Comparison of ENCODE assay signal across 20 mouse cellular contexts in the genomic region with DNA sequence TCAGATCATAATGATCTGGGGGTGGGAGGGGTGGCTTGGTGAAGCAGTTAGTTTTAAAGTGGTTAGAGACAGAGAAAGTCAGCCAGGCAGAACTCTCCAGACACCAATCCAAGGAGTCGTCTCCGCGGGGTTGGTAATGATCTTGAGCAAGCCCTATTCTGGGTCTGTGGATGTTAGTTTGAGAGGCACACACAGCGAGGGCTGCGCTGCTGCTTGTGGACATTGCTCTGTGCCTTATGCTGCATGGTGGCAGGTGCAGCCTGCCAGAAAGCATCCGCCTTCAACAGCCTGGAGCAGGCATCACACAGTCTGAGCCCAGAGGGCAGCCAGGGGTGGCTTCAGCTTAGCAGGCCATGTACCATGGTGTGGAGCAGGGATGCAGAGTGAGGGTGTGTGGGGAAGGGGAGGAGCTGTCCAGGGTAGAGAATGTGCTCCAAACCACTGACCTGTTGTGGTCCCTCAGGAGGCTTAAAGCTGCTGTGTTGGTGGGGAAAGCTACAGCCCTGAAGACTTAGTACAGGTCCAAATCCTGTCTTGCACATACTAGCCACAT. TPM values are rescaled to one million over a fixed set of nuclear protein-coding genes. Genes with fewer than 3 reads are reported as not detected.
DNase-seq lines count a peak whose midpoint lies in the region; ATAC-seq and TF ChIP-seq lines count a peak whose summit lies in the region.
"Had no signal": no experiment of that assay in that cellular context is flagged by ENCODE, and none has a peak within 500 bp of the region (broad histone marks: within the 10 kb centered on the region; RNA-seq: fewer than 3 reads in every experiment).

No protein-coding gene starts in this region.

- 78% methylated on average over 6 of the region's 6 CpGs for WGBS in heart, embryonic 12.5 days
- 83% methylated on average over 6 of the region's 6 CpGs for WGBS in heart, adult 2 months
- 76% methylated on average over 6 of the region's 6 CpGs for WGBS in limb, embryonic 12.5 days
- WGBS in limb, embryonic 10.5 days: 81% methylated on average over 6 of the region's 6 CpGs
- WGBS in neural tube, embryonic 12.5 days: 66% methylated on average over 6 of the region's 6 CpGs

- H3K4me3 ChIP-seq in heart, embryonic 12.5 days: no peak overlapping the region
- no peak overlapping the region for H3K4me3 ChIP-seq in heart, adult 2 months
- no peak overlapping the region for H3K4me3 ChIP-seq in limb, embryonic 12.5 days (replicated peaks)
- H3K4me3 ChIP-seq in limb, embryonic 10.5 days: no peak overlapping the region
- H3K4me3 ChIP-seq in neural tube, embryonic 12.5 days: no peak overlapping the region
- H3K4me3 ChIP-seq: embryonic facial prominence, embryonic 15.5 days; liver, embryonic 12.5 days; midbrain, embryonic 15.5 days had no signal

- TF ChIP-seq POLR2A in heart, adult 2 months (IDR thresholded peaks at IDR 0.05; ENCODE audit: insufficient read depth, low read depth, low read length): no peak

- peak; percentile 27; the same call in 1 of the 2 replicates for ATAC-seq in heart, embryonic 12.5 days (ENCODE audit: insufficient number of reproducible peaks, low FRiP score)
- no peak for ATAC-seq in limb, embryonic 12.5 days (ENCODE audit: insufficient number of reproducible peaks, insufficient read depth, low FRiP score, low TSS enrichment, low read depth)
- ATAC-seq in neural tube, embryonic 12.5 days (ENCODE audit: low FRiP score, low read depth): no peak
- ATAC-seq: liver, embryonic 12.5 days; midbrain, embryonic 15.5 days; Patski had no signal

- no peak for DNase-seq in heart, adult 2 months
- no peak for DNase-seq in limb, embryonic 10.5 days (ENCODE audit: low spot score)
- peak; percentile 43 for DNase-seq in ZHBTc4 (ENCODE audit: low read depth, low spot score)
- DNase-seq in lung, postnatal 4 days: no peak
- no peak for DNase-seq in layer of hippocampus, adult 9-10 months (ENCODE audit: low spot score)
- DNase-seq: cerebellum, adult 9-10 months; gastrocnemius, postnatal 25 days; heart, postnatal 10 days; kidney, postnatal 36 days; lung, embryonic 14.5 days; right cerebral cortex, postnatal 4 days; thymus, adult 18-20 months had no signal

- H3K4me2 ChIP-seq in heart, embryonic 12.5 days: no peak overlapping the region
- no peak overlapping the region for H3K4me2 ChIP-seq in limb, embryonic 12.5 days
- no peak overlapping the region for H3K4me2 ChIP-seq in neural tube, embryonic 12.5 days (replicated peaks)
- H3K4me2 ChIP-seq: embryonic facial prominence, embryonic 15.5 days; liver, embryonic 12.5 days; lung, embryonic 14.5 days; midbrain, embryonic 15.5 days had no signal

- no peak for TF ChIP-seq CTCF in heart, adult 2 months (IDR thresholded peaks at IDR 0.05)

- H3K9me3 ChIP-seq in heart, embryonic 12.5 days (replicated peaks): no peaks in the 10 kb centered on the region
- H3K9me3 ChIP-seq in limb, embryonic 12.5 days: no peaks in the 10 kb centered on the region
- H3K9me3 ChIP-seq in limb, embryonic 10.5 days (replicated peaks): no peaks in the 10 kb centered on the region
- H3K9me3 ChIP-seq in neural tube, embryonic 12.5 days: no peaks in the 10 kb centered on the region
- H3K9me3 ChIP-seq: embryonic facial prominence, embryonic 15.5 days; liver, embryonic 12.5 days; midbrain, embryonic 15.5 days had no signal

- intact Hi-C loops in heart, adult 2 months (cut with DNase I): no loop called here

- no peak overlapping the region for H3K9ac ChIP-seq in heart, embryonic 12.5 days
- H3K9ac ChIP-seq in heart, adult 2 months (ENCODE audit: low read depth, low read length): no peak overlapping the region
- 0 out of 2 replicates have a peak overlapping the region, but pooled peaks have one; percentile 14 for H3K9ac ChIP-seq in limb, embryonic 12.5 days (replicated peaks)
- H3K9ac ChIP-seq in neural tube, embryonic 12.5 days: no peak overlapping the region
- H3K9ac ChIP-seq: embryonic facial prominence, embryonic 15.5 days; liver, embryonic 12.5 days; lung, embryonic 14.5 days; midbrain, embryonic 15.5 days had no signal

- H3K4me1 ChIP-seq in heart, embryonic 12.5 days (replicated peaks): 0 out of 2 replicates have a peak, but pooled peaks cover 6% of the 10 kb centered on the region
- no peaks in the 10 kb centered on the region for H3K4me1 ChIP-seq in heart, adult 2 months (ENCODE audit: control insufficient read depth, insufficient read depth, low read length)
- H3K4me1 ChIP-seq in limb, embryonic 12.5 days (replicated peaks): no peaks in the 10 kb centered on the region
- H3K4me1 ChIP-seq in limb, embryonic 10.5 days: peaks cover 6% of the 10 kb centered on the region
- peaks cover 7% of the 10 kb centered on the region; the same call in 1 of the 2 replicates for H3K4me1 ChIP-seq in neural tube, embryonic 12.5 days
- H3K4me1 ChIP-seq: embryonic facial prominence, embryonic 15.5 days; liver, embryonic 12.5 days had no signal

- no peaks in the 10 kb centered on the region for H3K36me3 ChIP-seq in heart, embryonic 12.5 days
- H3K36me3 ChIP-seq in heart, adult 2 months (ENCODE audit: control insufficient read depth, insufficient read depth, low read length): no peaks in the 10 kb centered on the region
- no peaks in the 10 kb centered on the region for H3K36me3 ChIP-seq in limb, embryonic 12.5 days
- no peaks in the 10 kb centered on the region for H3K36me3 ChIP-seq in limb, embryonic 10.5 days
- no peaks in the 10 kb centered on the region for H3K36me3 ChIP-seq in neural tube, embryonic 12.5 days
- H3K36me3 ChIP-seq: embryonic facial prominence, embryonic 15.5 days; liver, embryonic 12.5 days; midbrain, embryonic 15.5 days had no signal

- no peak overlapping the region for H3K27ac ChIP-seq in heart, embryonic 12.5 days (ENCODE audit: poor library complexity, severe bottlenecking)
- H3K27ac ChIP-seq in heart, adult 2 months: no peak overlapping the region
- H3K27ac ChIP-seq in limb, embryonic 12.5 days: no peak overlapping the region
- H3K27ac ChIP-seq in limb, embryonic 10.5 days: no peak overlapping the region
- peak overlapping the region; percentile 62; the same call in 1 of the 2 replicates for H3K27ac ChIP-seq in neural tube, embryonic 12.5 days
- H3K27ac ChIP-seq: embryonic facial prominence, embryonic 15.5 days; liver, embryonic 12.5 days; midbrain, embryonic 15.5 days had no signal

- no peaks in the 10 kb centered on the region; the same call in 1 of the 2 replicates for H3K27me3 ChIP-seq in heart, embryonic 12.5 days (replicated peaks)
- no peaks in the 10 kb centered on the region for H3K27me3 ChIP-seq in heart, adult 2 months (ENCODE audit: control insufficient read depth, insufficient read depth, low read length)
- peaks cover 26% of the 10 kb centered on the region for H3K27me3 ChIP-seq in limb, embryonic 12.5 days
- 0 out of 2 replicates have a peak, but pooled peaks cover 11% of the 10 kb centered on the region for H3K27me3 ChIP-seq in limb, embryonic 10.5 days (ENCODE audit: low read depth, poor library complexity, severe bottlenecking)
- no peaks in the 10 kb centered on the region; the same call in 1 of the 2 replicates for H3K27me3 ChIP-seq in neural tube, embryonic 12.5 days (replicated peaks)
- H3K27me3 ChIP-seq: CH12.LX; embryonic facial prominence, embryonic 15.5 days; liver, embryonic 12.5 days had no signal

- no peaks in the 10 kb centered on the region for H3K79me2 ChIP-seq in heart, adult 2 months (replicated peaks; ENCODE audit: control insufficient read depth, insufficient read depth, low read length)

- TF ChIP-seq EP300 in heart, adult 2 months (IDR thresholded peaks at IDR 0.05; ENCODE audit: insufficient read depth, low read depth, low read length): no peak

RNA-seq across cellular contexts. Expression of a gene that starts 53.0 kb away (rescaled TPM):
- 14.7 and 15.0 TPM in 2 replicates for polyA plus RNA-seq in heart, embryonic 12.5 days (2016; fragmentation: Nextera tagmentation; extraction: Ambion mirVana)
- 10 to 100 TPM; 16.7 to 18.4 TPM for total RNA-seq in heart, adult 2 months (2021)
- 4.5 and 9.6 TPM in 2 replicates for polyA plus RNA-seq in heart, adult 2 months (2012; rRNA removed)
- polyA plus RNA-seq in limb, embryonic 12.5 days (2016; fragmentation: Nextera tagmentation; extraction: Ambion mirVana): 29.2 and 30.5 TPM in 2 replicates
- 23.5 and 27.1 TPM in 2 replicates for polyA plus RNA-seq in limb, embryonic 10.5 days (2016; fragmentation: Nextera tagmentation; extraction: Ambion mirVana)
- 25.2 and 29.2 TPM in 2 replicates for polyA plus RNA-seq in neural tube, embryonic 12.5 days (2016; fragmentation: Nextera tagmentation; extraction: Ambion mirVana)

RNA-seq across cellular contexts. Expression of a gene that starts 53.1 kb away (rescaled TPM):
- 10.2 TPM in 2 replicates for polyA plus RNA-seq in heart, embryonic 12.5 days (2016; fragmentation: Nextera tagmentation; extraction: Ambion mirVana)
- 1 to 10 TPM; 4.1 to 4.5 TPM for total RNA-seq in heart, adult 2 months (2021)
- polyA plus RNA-seq in heart, adult 2 months (2012; rRNA removed): 1.5 and 2.0 TPM in 2 replicates
- polyA plus RNA-seq in limb, embryonic 12.5 days (2016; fragmentation: Nextera tagmentation; extraction: Ambion mirVana): 18.5 and 20.2 TPM in 2 replicates
- polyA plus RNA-seq in limb, embryonic 10.5 days (2016; fragmentation: Nextera tagmentation; extraction: Ambion mirVana): 23.5 and 23.6 TPM in 2 replicates
- polyA plus RNA-seq in neural tube, embryonic 12.5 days (2016; fragmentation: Nextera tagmentation; extraction: Ambion mirVana): 15.3 and 15.7 TPM in 2 replicates
